Mouse (Mus musculus) kidney, adult 2 months (tissue): ENCODE measurements around the gene Car6. TPM values are rescaled to one million over a fixed set of nuclear protein-coding genes. Genes with fewer than 3 reads are reported as not detected.

Source experiments
- DNase-seq: peaks from one replicate; pipeline ENCODE4 v3.0.0; 2021
- H3K27ac ChIP-seq: fragments of 200-500 bp; 2 replicates; pipeline ENCODE4 v1.5.1; 2012; ENCODE audit warnings: low read depth, low read length, control low read depth, inconsistent platforms; ENCODE audit not compliant: insufficient read depth
- H3K27me3 ChIP-seq: fragments of 200-500 bp; replicated peaks from 2 replicates; pipeline ENCODE4 v1.6.1; 2012; ENCODE audit warnings: mild to moderate bottlenecking, moderate library complexity, low read length, inconsistent platforms; ENCODE audit not compliant: control insufficient read depth, insufficient read depth
- H3K36me3 ChIP-seq: fragments of 200-500 bp; 2 replicates; pipeline ENCODE4 v1.6.1; 2012; ENCODE audit warnings: mild to moderate bottlenecking, moderate library complexity, low read length, inconsistent platforms; ENCODE audit not compliant: control insufficient read depth, insufficient read depth
- H3K4me1 ChIP-seq: fragments of 200-500 bp; 2 replicates; pipeline ENCODE4 v1.6.1; 2011; ENCODE audit warnings: low read length; ENCODE audit not compliant: control insufficient read depth, insufficient read depth
- H3K4me3 ChIP-seq: fragments of 200-500 bp; 2 replicates; pipeline ENCODE4 v1.5.1; 2011; ENCODE audit warnings: mild to moderate bottlenecking, low read depth, low read length, control low read depth; ENCODE audit not compliant: insufficient read depth
- CTCF ChIP-seq: fragments of 200-500 bp; conservative IDR thresholded peaks from 2 replicates; pipeline ENCODE4 v1.5.1; 2011; ENCODE audit warnings: low read depth, mild to moderate bottlenecking, control low read depth, low read length, moderate library complexity, mixed read lengths; ENCODE audit not compliant: insufficient read depth, insufficient read length
- POLR2A ChIP-seq: fragments of 200-500 bp; IDR thresholded peaks from one replicate; pipeline ENCODE4 v1.6.1; 2011; ENCODE audit warnings: low read depth, low read length, control low read depth
- WGBS: fragments of 180-500 bp; shearing (Covaris S2); methylation state at CpG from one replicate; pipeline ENCODE4 v1.1.7; 2018; 5-methylcytosine and 5-hydroxymethylcytosine counted together
- polyA plus RNA-seq: library from polyadenylated mRNA; depleted of rRNA; stranded (reverse); fragments of >200 nt; gene quantifications from 2 replicates; pipeline ENCODE4 v1.2.3, GENCODE M21; 2012

Gene Car6
- polyA plus RNA-seq, 1 experiment = not detected

DNA sequence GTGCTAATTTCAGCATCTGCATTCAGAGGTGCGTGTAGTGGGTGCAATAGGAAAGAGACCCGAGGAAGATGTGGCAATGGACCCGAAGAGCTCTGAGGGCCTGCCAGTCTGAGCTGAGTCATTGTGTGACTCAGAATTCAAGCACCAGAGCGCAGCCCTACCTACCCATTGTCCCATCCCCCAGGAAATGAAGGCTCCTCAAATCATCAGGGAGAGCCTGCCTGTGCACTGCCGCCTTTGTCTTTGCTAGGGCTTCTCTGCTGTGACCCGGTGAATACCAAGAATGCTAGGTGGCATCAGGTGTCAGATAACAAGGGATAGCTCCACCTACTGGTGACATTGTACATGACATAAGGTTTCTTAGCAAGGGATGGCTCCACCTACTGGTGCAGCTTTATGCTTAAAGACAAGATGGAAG, 38.8 kb upstream of the Car6 start:
- Histone ChIP-seq H3K27me3 (no peaks in the 10 kb centered on the region), H3K4me3 (peak overlapping the region; percentile 9; the same call in 1 of the 2 replicates), H3K27ac (peak overlapping the region; percentile 46; the same call in 1 of the 2 replicates), H3K4me1 (peaks cover 25% of the 10 kb centered on the region), H3K36me3 (peaks cover 7% of the 10 kb centered on the region)
- WGBS = 14% methylated on average over 6 of the region's 6 CpGs
- TF ChIP-seq POLR2A = no peak
- peak; percentile 82 for TF ChIP-seq CTCF
- peak; percentile 94 for DNase-seq

DNA sequence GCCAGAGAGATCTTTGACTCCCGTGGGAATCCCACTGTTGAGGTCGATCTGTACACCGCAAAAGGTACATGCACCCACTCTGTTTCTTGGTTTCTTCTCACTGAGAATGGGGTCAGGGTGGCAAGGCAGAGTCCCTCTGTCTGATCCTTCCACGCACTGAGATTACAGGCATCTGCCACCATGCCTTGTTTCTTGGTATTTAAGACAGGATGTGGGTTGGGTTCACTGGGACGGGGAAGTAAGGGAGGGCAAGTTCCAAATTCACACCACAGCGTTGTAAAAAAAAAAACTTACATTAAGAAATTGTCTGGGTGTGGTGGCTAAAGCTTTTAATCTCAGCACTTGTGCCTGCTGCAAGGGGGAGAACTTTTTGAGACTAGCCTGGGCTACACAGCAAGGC, 38.4 kb upstream of the Car6 start:
- Histone ChIP-seq H3K4me1 (peaks cover 25% of the 10 kb centered on the region), H3K27ac (no peak overlapping the region), H3K27me3 (no peaks in the 10 kb centered on the region), H3K36me3 (peaks cover 6% of the 10 kb centered on the region), H3K4me3 (no peak overlapping the region)
- no peak for DNase-seq
- TF ChIP-seq POLR2A (no peak), CTCF (no peak)
- 30% methylated on average over 6 of the region's 6 CpGs for WGBS

DNA sequence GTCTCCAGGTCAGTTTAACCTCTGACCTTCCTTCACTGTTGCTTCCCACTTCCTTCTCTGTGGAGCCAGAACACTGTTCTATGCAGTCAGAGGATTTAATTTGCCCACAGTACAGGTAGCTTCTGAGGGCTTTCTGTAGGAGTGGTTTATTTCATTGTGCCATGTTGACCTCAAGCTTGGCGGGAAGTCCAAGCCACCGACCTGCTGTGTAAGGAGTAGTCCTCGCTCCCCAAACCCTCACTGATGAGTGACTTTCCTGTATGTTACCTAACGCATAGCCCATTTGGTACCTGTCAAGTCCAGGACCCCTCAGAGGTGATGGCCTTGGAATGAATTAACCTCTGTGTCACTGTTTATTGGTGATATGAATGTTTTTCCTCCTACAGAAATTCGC, 38.0 kb upstream of the Car6 start:
- DNase-seq = no peak
- Histone ChIP-seq H3K36me3 (peaks cover 3% of the 10 kb centered on the region), H3K27ac (0 out of 2 replicates have a peak overlapping the region, but pooled peaks have one; percentile 5), H3K4me3 (no peak overlapping the region), H3K4me1 (peaks cover 25% of the 10 kb centered on the region), H3K27me3 (no peaks in the 10 kb centered on the region)
- TF ChIP-seq POLR2A (no peak), CTCF (no peak)
- 49% methylated on average over 5 of the region's 5 CpGs for WGBS

DNA sequence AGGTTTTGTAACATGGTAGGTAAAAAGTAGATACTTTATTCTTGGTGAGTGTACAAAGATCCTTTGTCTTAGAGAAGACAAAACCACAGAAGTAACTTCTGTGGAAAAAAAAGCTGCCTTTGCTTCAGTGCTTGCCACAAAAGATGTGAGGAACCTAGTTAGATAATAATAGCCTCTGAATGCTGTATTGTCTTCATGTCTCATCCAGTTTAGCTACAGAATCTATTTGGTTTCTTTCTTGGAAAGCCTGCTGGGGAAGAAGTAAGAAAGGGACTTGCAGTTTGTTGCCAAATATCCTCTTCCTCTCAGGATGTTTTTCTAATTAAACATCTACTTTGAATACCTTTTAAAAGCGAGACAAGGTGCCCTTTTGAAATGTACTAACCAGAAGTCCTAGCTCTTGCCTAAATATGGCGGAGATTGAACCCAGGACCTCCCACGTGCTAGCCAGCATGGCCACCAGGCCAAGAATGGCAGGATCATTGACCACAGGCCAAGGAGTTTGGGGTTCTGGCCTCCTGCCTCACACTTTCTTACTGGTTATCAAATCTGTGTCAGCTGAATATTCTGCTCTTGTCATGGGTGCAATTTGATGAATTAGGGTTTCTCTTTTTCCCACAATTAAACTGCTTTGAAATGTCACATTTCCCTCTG, 37.4 kb upstream of the Car6 start:
- Histone ChIP-seq H3K27ac (0 out of 2 replicates have a peak overlapping the region, but pooled peaks have one; percentile 5), H3K4me1 (peaks cover 25% of the 10 kb centered on the region), H3K27me3 (no peaks in the 10 kb centered on the region), H3K4me3 (peak overlapping the region; percentile 95), H3K36me3 (peaks cover 2% of the 10 kb centered on the region)
- 23% methylated on average over 3 of the region's 3 CpGs for WGBS
- TF ChIP-seq POLR2A (no peak), CTCF (no peak)
- DNase-seq = peak; percentile 54

DNA sequence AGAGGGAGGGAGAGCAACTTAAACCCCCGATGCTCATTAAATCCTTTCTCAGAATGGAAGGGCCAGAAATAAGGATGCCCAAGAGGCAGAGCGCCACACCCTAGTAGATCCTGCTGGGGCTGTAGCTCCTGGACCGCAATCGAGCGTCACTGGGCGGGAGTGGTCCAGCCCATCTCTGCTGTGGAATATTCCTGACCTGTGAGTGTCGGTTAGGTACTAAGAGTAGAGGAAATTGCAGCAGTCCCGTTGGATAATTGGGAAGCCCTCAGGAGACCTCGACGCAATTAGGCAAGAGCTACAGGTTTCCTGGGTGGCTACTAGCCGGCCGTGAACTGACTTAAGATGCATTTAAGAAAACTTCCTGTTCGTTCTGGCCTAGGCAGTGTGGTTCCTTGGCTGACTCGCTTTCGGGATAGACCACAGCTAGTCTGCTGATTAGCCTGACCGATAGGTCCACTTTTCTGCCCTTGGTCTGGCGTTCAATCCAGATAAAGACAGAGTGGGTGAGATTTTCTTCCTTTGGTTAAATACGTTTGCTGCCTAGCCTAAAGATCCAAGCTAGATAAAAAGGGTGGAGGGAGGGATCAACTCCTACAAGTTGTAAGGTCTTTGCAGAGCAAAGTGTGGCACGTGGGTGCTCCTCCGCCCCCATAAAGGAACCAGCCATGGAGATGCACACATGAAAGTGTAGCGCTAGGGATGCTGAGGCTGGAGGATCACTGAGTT, 36.7 kb upstream of the Car6 start:
- no peaks in the 10 kb centered on the region; the same call in 1 of the 2 replicates for H3K36me3 ChIP-seq
- peaks cover 25% of the 10 kb centered on the region for H3K4me1 ChIP-seq
- H3K27me3 ChIP-seq = no peaks in the 10 kb centered on the region
- 1% methylated on average over 21 of the region's 21 CpGs for WGBS
- TF ChIP-seq CTCF (no peak), POLR2A (no peak)
- H3K27ac ChIP-seq = peak overlapping the region; percentile 95
- peak; percentile 56 for DNase-seq
- H3K4me3 ChIP-seq = peak overlapping the region; percentile 95

DNA sequence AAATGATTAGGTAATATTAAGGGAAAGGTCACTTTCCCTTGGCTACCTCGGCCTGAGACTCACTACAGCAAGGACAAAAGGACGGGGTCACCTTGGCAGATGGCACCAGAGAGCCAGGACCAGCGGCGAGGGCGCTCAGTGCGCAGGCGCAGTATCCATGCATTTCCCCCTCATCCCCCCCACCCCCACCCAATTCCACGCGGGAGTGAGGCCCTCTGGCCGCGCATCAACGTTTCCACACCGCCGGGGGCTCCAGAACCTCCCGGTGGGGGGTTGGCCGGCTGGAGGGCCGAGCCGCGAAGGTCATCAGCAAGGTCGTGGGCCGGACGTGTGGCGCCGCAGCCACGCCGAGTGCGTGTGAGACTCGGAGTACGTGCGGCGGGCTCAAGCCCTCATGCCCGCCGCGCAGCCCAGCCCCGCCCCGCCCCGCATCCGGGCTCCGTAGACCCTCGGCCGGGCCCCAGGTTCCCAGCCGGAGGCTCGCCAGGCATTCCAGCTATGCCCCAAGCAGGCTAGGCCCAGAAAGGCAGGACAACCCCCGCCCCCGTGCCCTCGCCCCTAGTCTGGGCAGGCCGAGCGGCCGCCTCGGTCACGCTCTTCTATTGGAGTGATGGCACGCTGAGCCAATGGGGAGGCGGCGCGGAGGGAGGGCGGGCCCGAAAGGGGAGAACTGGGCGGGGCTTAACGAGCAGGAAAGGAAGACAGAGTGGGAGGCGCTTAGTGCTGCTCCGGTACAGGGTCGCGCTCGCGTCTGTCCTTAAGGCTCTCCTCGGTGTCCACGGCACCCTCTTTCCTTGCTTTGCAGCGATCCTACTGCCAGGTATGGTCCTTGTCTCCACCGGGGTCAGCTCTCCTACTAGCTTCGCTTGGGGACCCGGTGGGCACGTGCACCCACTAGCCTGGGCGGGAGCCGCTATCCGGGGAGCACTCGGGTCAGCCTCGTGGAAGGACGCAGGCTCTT, 35.7 kb upstream of the Car6 start, which contains the start of gene Eno1:
Gene Eno1, plus strand, starts transcription at position 201 of the 961 bp plus-strand sequence.
- Histone ChIP-seq H3K27me3 (no peaks in the 10 kb centered on the region), H3K27ac (peak within 1 kb of the TSS; percentile 95), H3K36me3 (no peaks in the 10 kb centered on the region; the same call in 1 of the 2 replicates), H3K4me3 (peak within 1 kb of the TSS; percentile 95), H3K4me1 (peaks cover 25% of the 10 kb centered on the region)
- peak; percentile 98 for DNase-seq
- no peak for TF ChIP-seq CTCF
- peak; percentile 91 for TF ChIP-seq POLR2A
- under 1% methylated on average over 78 of the region's 78 CpGs for WGBS
